Mouse (Mus musculus) olfactory bulb, adult 2 months (tissue): Measurements from ENCODE around the gene Tcf15. TPM values are rescaled to one million over a fixed set of nuclear protein-coding genes. Genes with fewer than 3 reads are reported as not detected.

Source experiments
- H3K27ac ChIP-seq: fragments of 200-500 bp; 2 replicates; pipeline ENCODE4 v1.5.1; 2012; ENCODE audit warnings: low read depth, low read length; ENCODE audit not compliant: insufficient read depth
- H3K4me1 ChIP-seq: fragments of 200-500 bp; 2 replicates; pipeline ENCODE4 v1.6.1; 2012; ENCODE audit warnings: low read length; ENCODE audit not compliant: control insufficient read depth, insufficient read depth
- H3K4me3 ChIP-seq: fragments of 200-500 bp; 2 replicates; pipeline ENCODE4 v1.5.1; 2012; ENCODE audit warnings: mild to moderate bottlenecking, low read depth, low read length, moderate library complexity; ENCODE audit not compliant: insufficient read depth
- CTCF ChIP-seq: fragments of 200-500 bp; IDR thresholded peaks from 2 replicates; pipeline ENCODE4 v1.5.1; 2012; ENCODE audit warnings: low read depth, mild to moderate bottlenecking, low read length, moderate library complexity; ENCODE audit not compliant: insufficient read depth
- POLR2A ChIP-seq: fragments of 200-500 bp; IDR thresholded peaks from 2 replicates; pipeline ENCODE4 v1.6.1; 2012; ENCODE audit warnings: mild to moderate bottlenecking, low read depth, low read length, moderate library complexity; ENCODE audit not compliant: insufficient read depth
- WGBS: fragments of 180-500 bp; shearing (Covaris S2); methylation state at CpG from one replicate; pipeline ENCODE4 v1.1.7; 2018; 5-methylcytosine and 5-hydroxymethylcytosine counted together
- polyA plus RNA-seq: library from polyadenylated mRNA; stranded (reverse); fragments of >200 nt; gene quantifications from 2 replicates; pipeline ENCODE4 v1.2.4, GENCODE M21; 2012; ENCODE audit warnings: low replicate concordance; ENCODE audit not compliant: missing spikeins, insufficient read depth, insufficient read length

Tcf15 gene
- polyA plus RNA-seq, 1 experiment: not detected

GRCm38 (mm10) chr2:152174861-152175260, 31.5 kb downstream of the Tcf15 start:
- TF ChIP-seq CTCF: no peak
- no peak for TF ChIP-seq POLR2A

GRCm38 (mm10) chr2:152176659-152177058, 33.3 kb downstream of the Tcf15 start:
- Histone ChIP-seq H3K4me1 (peaks cover 9% of the 10 kb centered on the region), H3K27ac (no peak overlapping the region), H3K4me3 (no peak overlapping the region)
- TF ChIP-seq POLR2A: no peak
- no peak for TF ChIP-seq CTCF
- whole genome bisulfite sequencing: 88% methylated on average over 6 of the region's 6 CpGs

More at GRCm38 (mm10) chr2:152174861-152175260, 31.5 kb downstream of the Tcf15 start:
- WGBS: 94% methylated on average over 3 of the region's 3 CpGs
- H3K4me3 ChIP-seq: no peak overlapping the region
- H3K27ac ChIP-seq: no peak overlapping the region
- peaks cover under 1% of the 10 kb centered on the region for H3K4me1 ChIP-seq

- 25% methylated on average over 24 of the region's 24 CpGs for WGBS
- no peak overlapping the region for H3K27ac ChIP-seq
- no peak overlapping the region for H3K4me3 ChIP-seq
- TF ChIP-seq CTCF (no peak), POLR2A (no peak)
- H3K4me1 ChIP-seq: peaks cover 9% of the 10 kb centered on the region
These were observed 33.9 kb downstream of the Tcf15 start for GRCm38 (mm10) chr2:152177162-152177805.

- Histone ChIP-seq H3K4me1 (peaks cover 9% of the 10 kb centered on the region), H3K27ac (no peak overlapping the region), H3K4me3 (no peak overlapping the region)
- TF ChIP-seq CTCF (no peak), POLR2A (no peak)
- 89% methylated on average over 6 of the region's 6 CpGs for WGBS
These were observed 34.4 kb downstream of the Tcf15 start for GRCm38 (mm10) chr2:152177806-152178170.

- Histone ChIP-seq H3K4me3 (no peak overlapping the region), H3K4me1 (peaks cover 9% of the 10 kb centered on the region), H3K27ac (no peak overlapping the region)
- TF ChIP-seq CTCF (no peak), POLR2A (no peak)
- WGBS: 94% methylated on average over 3 of the region's 3 CpGs
These were observed 35.0 kb downstream of the Tcf15 start for GRCm38 (mm10) chr2:152178345-152178744.

GRCm38 (mm10) chr2:152179301-152179700, 35.9 kb downstream of the Tcf15 start:
- H3K27ac ChIP-seq: no peak overlapping the region
- H3K4me3 ChIP-seq: no peak overlapping the region
- peaks cover 9% of the 10 kb centered on the region for H3K4me1 ChIP-seq
- TF ChIP-seq POLR2A (no peak), CTCF (no peak)
- 96% methylated on average over 2 of the region's 2 CpGs for WGBS

GRCm38 (mm10) chr2:152180323-152180722, 37.0 kb downstream of the Tcf15 start:
- Histone ChIP-seq H3K27ac (no peak overlapping the region), H3K4me1 (peaks cover 9% of the 10 kb centered on the region), H3K4me3 (no peak overlapping the region)
- TF ChIP-seq POLR2A: no peak
- TF ChIP-seq CTCF: no peak
- WGBS: 27% methylated on average over 6 of the region's 6 CpGs

GRCm38 (mm10) chr2:152187132-152187531, 43.8 kb downstream of the Tcf15 start:
- no peak overlapping the region for H3K4me3 ChIP-seq
- WGBS: 90% methylated on average over 5 of the region's 5 CpGs
- no peak overlapping the region for H3K27ac ChIP-seq
- no peak for TF ChIP-seq CTCF
- TF ChIP-seq POLR2A: no peak
- H3K4me1 ChIP-seq: peaks cover 11% of the 10 kb centered on the region; the same call in 1 of the 2 replicates

- no peak overlapping the region for H3K4me3 ChIP-seq
- H3K4me1 ChIP-seq: peaks cover 11% of the 10 kb centered on the region; the same call in 1 of the 2 replicates
- no peak for TF ChIP-seq CTCF
- no peak for TF ChIP-seq POLR2A
- WGBS: 77% methylated on average over 7 of the region's 7 CpGs
- H3K27ac ChIP-seq: no peak overlapping the region
These were observed 45.9 kb downstream of the Tcf15 start for GRCm38 (mm10) chr2:152189213-152189612.
